Mouse (Mus musculus): ENCODE data around the gene Cps1.

- TF ChIP-seq CTCF (IDR thresholded peaks at IDR 0.05; ENCODE audit: insufficient read depth, low read depth, low read length) = no peak
- TF ChIP-seq POLR2A (IDR thresholded peaks at IDR 0.05; ENCODE audit: insufficient read depth, low read depth, low read length) = no peak
Measured at GRCm38 (mm10) chr1:67092473-67092872, 30.4 kb upstream of the Cps1 start.
